Mouse (Mus musculus) thymus, postnatal 25 days (tissue): Measurements from ENCODE around the gene Retreg1.

Experiments used
- DNase-seq: peaks from one replicate; pipeline ENCODE4 v3.0.0; 2022

The Retreg1 gene

GRCm38 (mm10) chr15:25834282-25834681, 8.7 kb upstream of the Retreg1 start:
- DNase-seq, result no peak

DNA sequence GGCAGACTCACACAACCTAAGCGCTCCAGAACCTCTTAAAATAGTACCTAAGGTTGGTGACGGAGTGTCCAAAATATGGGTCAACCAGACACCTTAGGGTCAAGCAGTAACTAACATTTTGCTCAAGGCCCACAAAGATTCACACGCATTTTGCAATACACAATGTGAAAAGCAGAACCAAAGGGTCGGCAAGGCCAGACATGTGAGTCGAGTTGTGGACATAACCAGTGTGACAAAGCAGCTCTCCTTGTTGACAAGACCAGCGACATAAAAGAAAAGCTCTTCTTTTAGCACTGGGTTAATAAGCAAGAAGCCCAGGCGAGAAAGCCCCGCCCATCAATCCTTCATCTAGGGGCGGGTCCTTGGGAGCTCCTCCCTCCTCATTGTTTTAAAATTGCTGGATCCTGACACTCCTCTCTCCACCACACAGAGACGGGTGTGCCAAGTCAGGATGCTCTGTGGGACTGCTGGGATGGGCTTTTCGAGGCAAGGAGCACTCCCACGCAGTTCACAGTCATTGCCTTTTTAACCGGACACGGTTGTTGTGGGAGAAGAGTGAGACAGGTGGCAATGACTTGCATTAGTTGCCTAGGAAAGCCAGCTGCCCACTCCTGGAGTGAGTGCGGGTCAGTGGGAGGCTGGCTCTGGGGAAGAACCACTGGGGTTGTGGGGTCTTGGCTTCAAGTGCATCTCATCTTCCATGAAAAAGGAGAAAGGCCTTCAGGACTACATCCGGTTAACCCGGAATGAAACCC, 7.9 kb upstream of the Retreg1 start:
- DNase-seq, result no peak

DNA sequence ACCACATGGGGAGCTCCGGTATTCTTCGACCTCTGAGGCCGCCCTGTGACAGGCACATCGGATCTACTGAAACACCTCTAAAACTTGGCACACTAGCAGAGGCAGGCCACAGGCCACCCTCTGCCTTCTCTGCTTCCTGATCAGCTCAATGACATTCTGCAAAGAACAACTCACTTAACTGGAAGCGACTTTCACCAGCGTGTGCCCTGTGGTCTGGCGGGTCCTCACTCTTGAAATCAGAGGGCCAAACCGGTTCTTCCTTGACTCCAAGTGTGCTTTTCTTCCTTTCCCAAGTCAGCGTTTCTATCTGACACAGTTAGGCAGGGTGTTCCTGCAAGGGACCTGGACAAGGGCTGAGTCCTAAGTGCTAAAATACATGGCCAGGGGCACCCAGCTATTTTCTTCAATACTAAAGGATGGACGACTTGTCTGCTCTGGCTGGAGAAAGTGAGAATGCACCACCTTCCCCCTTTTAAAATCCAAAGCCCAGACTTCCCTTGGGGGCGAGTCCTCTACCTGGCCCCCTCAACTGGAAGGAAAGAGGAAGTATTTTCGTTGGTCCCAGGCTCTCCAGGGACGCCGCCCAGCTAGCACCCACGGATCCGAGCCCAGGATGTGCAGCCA, 406 bp upstream of the Retreg1 start:
- no peak for DNase-seq

DNA sequence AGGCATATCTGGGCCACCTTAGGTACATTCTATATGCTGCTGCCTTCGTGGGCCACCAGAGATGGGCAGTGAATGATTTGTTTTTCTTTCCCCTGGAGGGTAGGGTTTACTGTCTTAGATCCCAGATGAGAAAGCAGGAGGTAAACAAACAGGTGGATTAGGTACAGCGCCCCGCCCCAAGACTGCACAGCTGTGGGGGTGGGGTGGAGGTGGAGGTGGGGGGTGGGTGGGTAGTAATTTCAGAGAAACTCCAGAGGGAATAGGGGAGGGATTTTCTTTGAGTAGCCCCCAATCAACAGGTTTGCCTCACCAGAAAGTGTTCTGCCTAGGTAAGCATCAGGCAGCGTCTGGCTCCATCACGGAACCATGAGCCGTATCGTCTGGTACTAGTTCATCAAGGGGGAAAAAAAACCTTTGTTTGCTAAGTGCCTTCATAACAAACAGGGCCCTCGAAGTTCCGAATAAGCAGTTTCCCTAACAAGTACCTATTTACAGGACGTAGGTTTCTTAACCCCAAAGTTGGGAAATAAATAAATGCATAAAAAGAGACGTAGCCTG, 1.1 kb downstream of the Retreg1 start:
- DNase-seq, result peak; percentile 12

- DNase-seq, result peak; percentile 18
Observed at GRCm38 (mm10) chr15:25844771-25845170, 1.8 kb downstream of the Retreg1 start.

GRCm38 (mm10) chr15:25847576-25848168, 4.7 kb downstream of the Retreg1 start:
- no peak for DNase-seq

DNA sequence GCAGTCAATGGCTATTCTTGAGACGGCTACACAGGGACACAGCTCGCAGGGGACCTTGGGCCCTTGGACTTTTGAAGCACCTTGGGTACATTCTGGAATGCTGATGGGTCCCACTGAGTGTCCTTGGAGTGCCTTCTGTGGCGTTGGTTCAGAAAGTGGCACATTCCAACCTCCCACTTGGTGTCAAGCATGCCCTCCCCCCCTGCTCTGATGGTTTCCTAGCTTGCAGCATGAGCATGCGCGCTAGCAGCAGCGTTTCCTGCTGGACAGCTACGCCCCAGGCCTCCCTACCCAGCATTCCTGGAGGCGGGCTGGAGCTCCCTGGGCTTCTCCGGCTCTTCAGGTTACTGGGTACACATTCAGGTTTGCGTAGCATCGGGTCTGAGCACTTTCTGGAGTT, 7.6 kb downstream of the Retreg1 start:
- DNase-seq, result no peak

GRCm38 (mm10) chr15:25854270-25854904, 11.4 kb downstream of the Retreg1 start:
- no peak for DNase-seq

GRCm38 (mm10) chr15:25858611-25859058, 15.7 kb downstream of the Retreg1 start:
- DNase-seq, result peak; percentile 31

DNA sequence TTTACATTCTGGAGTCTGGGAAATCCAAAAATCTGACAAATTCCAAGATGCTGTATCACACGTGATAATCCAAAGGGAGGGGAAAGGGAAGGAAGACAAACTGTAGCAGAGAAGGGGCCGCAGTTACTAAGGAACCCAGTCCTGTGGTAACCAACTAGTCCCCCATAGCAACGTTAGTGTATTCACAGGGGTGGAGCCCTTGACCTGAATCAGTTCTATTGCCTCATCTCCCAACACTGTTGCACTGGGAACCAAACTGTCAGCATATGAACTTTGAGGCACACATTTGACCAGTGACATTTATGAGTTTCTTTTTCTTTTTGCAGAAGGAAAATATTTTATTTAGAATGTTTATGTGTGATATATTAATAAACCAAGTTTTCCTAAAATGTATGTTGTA, 16.5 kb downstream of the Retreg1 start:
- DNase-seq, result no peak

DNA sequence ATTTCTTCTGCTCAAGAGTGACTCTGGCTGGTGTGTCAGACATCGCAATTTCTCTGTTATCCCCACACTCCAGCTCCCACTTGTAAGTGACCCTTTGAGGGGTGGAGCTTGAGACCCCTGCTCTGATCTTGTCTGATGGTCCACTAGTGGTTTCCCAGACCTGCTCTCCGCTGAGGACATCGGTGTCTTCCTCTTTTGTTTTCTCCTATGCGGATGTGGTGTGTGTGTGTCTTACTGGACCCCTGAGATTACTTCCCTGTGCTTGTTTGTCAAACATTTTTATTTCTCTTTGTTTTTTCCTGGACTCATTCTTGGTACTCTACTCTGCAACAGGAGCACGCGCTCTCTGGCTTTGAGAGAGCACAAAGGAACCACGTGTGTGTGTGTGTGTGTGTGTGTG, 18.9 kb downstream of the Retreg1 start:
- DNase-seq, result no peak

GRCm38 (mm10) chr15:25865605-25866004, 22.6 kb downstream of the Retreg1 start:
- DNase-seq, result no peak

GRCm38 (mm10) chr15:25866106-25866505, 23.1 kb downstream of the Retreg1 start:
- no peak for DNase-seq

DNA sequence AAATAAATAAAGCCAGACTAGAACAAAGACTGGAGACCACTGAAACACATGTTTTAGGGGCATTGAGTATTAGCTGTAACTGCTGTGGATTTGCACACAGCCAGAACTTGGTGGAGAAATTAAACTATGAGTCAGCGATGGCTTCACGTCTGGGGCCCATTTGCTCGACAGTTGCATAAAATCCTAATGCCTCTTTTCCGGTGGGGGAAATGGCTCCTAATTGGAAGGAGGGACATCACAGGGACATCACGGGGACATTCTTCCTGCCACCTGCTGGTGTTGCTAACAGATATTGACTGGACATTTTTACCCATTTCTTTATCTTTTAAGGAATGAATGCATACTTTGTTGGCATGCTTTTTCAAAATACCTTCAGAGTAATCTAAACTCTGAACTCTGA, 26.1 kb downstream of the Retreg1 start:
- no peak for DNase-seq

GRCm38 (mm10) chr15:25871470-25871869, 28.5 kb downstream of the Retreg1 start:
- no peak for DNase-seq

GRCm38 (mm10) chr15:25872118-25872517, 29.1 kb downstream of the Retreg1 start:
- no peak for DNase-seq

GRCm38 (mm10) chr15:25872657-25873056, 29.7 kb downstream of the Retreg1 start:
- no peak for DNase-seq

- DNase-seq, result no peak
Observed at GRCm38 (mm10) chr15:25873536-25873935, 30.6 kb downstream of the Retreg1 start.

DNA sequence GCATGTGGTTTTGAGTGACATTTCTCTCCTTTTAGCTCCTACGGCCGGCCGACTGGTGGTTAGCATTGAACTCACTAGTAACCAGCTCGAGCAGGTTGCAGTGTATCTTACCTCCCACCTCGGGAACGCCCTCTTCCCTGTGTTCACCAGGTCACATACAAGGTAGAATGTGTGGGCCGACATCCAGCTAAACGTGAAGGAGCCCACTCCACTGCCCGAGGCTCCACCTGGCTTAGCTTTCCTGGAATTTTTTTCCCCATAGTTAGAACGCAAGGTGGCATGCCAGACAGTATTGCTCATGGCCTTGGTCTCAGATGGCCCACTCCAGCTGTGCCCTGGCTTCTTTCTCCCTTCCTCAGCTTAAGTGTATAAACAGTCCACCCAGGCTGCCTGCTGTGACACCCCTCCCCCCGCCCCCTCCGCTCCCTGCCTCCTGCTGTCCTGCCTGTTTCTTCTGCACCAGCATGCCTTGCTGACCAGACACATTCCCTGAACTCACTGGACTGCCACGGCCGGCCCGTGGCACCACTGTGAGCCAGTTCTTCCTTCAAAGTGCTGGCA, 33.7 kb downstream of the Retreg1 start:
- DNase-seq, result no peak

- DNase-seq, result no peak
Observed at GRCm38 (mm10) chr15:25877798-25878197, 34.8 kb downstream of the Retreg1 start.

GRCm38 (mm10) chr15:25879229-25879628, 36.2 kb downstream of the Retreg1 start:
- DNase-seq, result no peak

DNA sequence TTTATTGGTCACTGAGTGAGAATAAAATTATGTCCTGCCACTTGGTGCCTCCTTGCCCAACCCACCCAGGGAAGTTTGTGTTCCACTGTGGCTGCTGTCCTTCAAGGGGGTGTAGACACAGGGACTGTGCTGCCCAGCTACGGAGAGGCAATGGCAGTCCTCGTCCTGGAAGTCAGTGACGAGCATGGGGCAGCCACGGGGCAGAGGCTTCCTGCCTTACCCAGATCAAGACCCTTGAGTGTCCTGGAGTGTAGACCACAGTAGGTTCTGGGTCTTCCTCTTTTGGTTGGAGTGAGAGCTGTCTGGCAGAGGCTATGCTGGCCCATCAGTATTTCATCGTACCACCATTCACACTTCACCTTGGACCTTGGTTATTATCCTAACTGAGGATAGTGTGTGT, 37.2 kb downstream of the Retreg1 start:
- no peak for DNase-seq

- DNase-seq, result no peak
Observed at GRCm38 (mm10) chr15:25882002-25882401, 39.0 kb downstream of the Retreg1 start.
